In the genomic region with DNA sequence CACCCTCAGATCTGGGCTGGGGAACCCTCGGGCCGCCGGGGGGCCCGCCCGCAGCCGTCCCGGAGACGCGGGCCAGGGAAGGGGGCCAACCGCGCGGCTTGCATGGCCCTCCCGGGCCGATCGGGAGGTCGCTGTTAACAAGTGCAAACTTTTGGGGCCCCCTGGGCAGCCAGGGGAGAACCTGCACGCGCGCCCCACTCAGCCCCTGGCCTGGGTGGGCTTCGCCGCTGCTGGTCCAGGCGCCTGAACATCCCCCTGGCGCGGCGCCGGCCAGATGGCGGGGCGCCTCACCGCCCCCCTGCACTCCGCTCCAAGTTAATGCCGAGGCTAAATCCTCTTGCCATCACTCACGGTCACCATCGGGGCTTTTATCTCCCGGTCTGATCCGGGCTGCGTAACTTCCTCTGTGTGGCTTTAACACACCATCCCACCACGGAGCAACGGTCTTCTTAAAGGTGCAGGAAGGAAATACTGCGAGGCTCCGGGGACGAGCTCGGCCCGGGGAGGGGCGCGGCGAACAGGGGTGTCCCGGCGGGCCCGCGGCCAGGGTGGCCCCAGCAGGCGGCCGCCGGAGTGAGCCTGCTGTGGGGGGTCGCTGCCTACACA, we compare ENCODE assay signal across 8 mouse cellular contexts. TPM values are rescaled to one million over a fixed set of nuclear protein-coding genes. Genes with fewer than 3 reads are reported as not detected.
DNase-seq lines count a peak whose midpoint lies in the region; ATAC-seq and TF ChIP-seq lines count a peak whose summit lies in the region.

A gene (minus strand): TSS at position 407 of the 606 bp plus-strand sequence.

- H3K4me3 ChIP-seq in brown adipose tissue, adult 24 weeks (ENCODE audit: insufficient read depth, low read depth, low read length) = peak within 1 kb of the TSS; percentile 97
- peak within 1 kb of the TSS; percentile 74 for H3K4me3 ChIP-seq in small intestine, adult 2 months (ENCODE audit: low read depth, low read length)

- peak; percentile 66 for ATAC-seq in megakaryocyte, adult 5-6 weeks (ENCODE audit: poor library complexity, severe bottlenecking)

- peaks cover 2% of the 10 kb centered on the region for H3K4me1 ChIP-seq in brown adipose tissue, adult 24 weeks (ENCODE audit: control insufficient read depth, insufficient read depth, insufficient read length, low read length)
- H3K4me1 ChIP-seq in small intestine, adult 2 months (ENCODE audit: control insufficient read depth, insufficient read depth, insufficient read length, low read length) = peaks cover 5% of the 10 kb centered on the region

- no peaks in the 10 kb centered on the region for H3K36me3 ChIP-seq in small intestine, adult 2 months (ENCODE audit: control insufficient read depth, insufficient read depth, low read length)

- peak within 1 kb of the TSS; percentile 7; the same call in 1 of the 2 replicates for H3K27ac ChIP-seq in brown adipose tissue, adult 24 weeks (replicated peaks; ENCODE audit: low read depth, low read length)
- peak within 1 kb of the TSS; percentile 19; the same call in 1 of the 2 replicates for H3K27ac ChIP-seq in small intestine, adult 2 months (ENCODE audit: insufficient read depth, low read depth, low read length)

- no peak for TF ChIP-seq POLR2A in small intestine, adult 2 months (IDR thresholded peaks at IDR 0.05; ENCODE audit: low read depth, low read length)

- intact Hi-C loops in gastrocnemius, postnatal 36 days (cut with DNase I) = no loop called here
- intact Hi-C loops in left cerebral cortex, postnatal 14 days (cut with DNase I) = no loop called here

- peaks cover 49% of the 10 kb centered on the region for H3K27me3 ChIP-seq in small intestine, adult 2 months (ENCODE audit: control insufficient read depth, insufficient read depth, low read length)

- DNase-seq in left cerebral cortex, adult 18-20 months (ENCODE audit: low spot score in 2 of 2) = peak; percentile 34 to 53
- DNase-seq in left cerebral cortex, adult 11 months (ENCODE audit: low spot score) = no peak
- peak in 1 of 2 experiments; percentile 58 for DNase-seq in gastrocnemius, postnatal 36 days
- DNase-seq in induced T-regulatory cell, adult 2 months (ENCODE audit: low read depth) = peak; percentile 90
- DNase-seq in left cerebral cortex, postnatal 14 days (ENCODE audit: low spot score in 2 of 2) = peak; percentile 55 to 57

- under 1% methylated on average over 53 of the region's 54 CpGs for WGBS in small intestine, adult 2 months

- TF ChIP-seq CTCF in small intestine, adult 2 months (IDR thresholded peaks at IDR 0.05; ENCODE audit: extremely low read depth, insufficient read length, insufficient replicate concordance, low read depth, low read length) = no peak

RNA-seq across cellular contexts. Expression of the gene that starts here (rescaled TPM):
- 10 to 100 TPM; 77.9 to 80.7 TPM for total RNA-seq in left cerebral cortex, adult 18-20 months (2021)
- 5.6 and 10.0 TPM in 2 replicates for polyA plus RNA-seq in brown adipose tissue, adult 24 weeks (2012; ENCODE audit: insufficient read depth, insufficient read length, missing spikeins)
- 10 to 100 TPM; 36.0 to 37.7 TPM for total RNA-seq in gastrocnemius, postnatal 36 days (2021)
- total RNA-seq in left cerebral cortex, postnatal 14 days (2021) = 100 to 1,000 TPM; 107 TPM
- 22.2 and 24.6 TPM in 2 replicates for total RNA-seq in megakaryocyte, adult 5-6 weeks (2015)
- total RNA-seq in megakaryocyte, adult 5-6 weeks (2017) = 8.4 and 22.8 TPM in 2 replicates
- polyA plus RNA-seq in small intestine, adult 2 months (2012; rRNA removed) = 15.8 and 23.4 TPM in 2 replicates
